ENCODE assay signal across 10 mouse cellular contexts in the genomic region with DNA sequence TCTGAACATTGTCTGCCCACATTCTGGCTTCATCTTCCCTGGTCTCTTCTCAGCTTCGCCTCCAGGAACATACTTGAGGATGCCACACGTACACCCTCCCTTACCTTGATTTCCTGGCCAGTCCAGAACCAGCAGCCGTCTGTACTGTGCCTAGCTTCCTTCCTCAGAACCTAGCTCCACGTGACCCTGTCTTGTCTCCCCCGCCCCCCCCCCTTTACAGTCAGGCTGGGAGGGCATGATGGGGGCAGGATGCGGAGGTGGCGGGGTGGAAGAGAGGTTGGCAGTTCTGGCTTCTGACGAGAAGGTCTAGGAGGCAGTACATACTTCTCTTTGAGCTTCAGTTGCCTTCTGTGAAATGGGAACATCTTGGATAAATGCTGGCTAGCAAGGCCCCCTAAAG. TPM values are rescaled to one million over a fixed set of nuclear protein-coding genes. Genes with fewer than 3 reads are reported as not detected.
DNase-seq lines count a peak whose midpoint lies in the region; ATAC-seq and TF ChIP-seq lines count a peak whose summit lies in the region.
"Had no signal": no experiment of that assay in that cellular context is flagged by ENCODE, and none has a peak within 500 bp of the region (broad histone marks: within the 10 kb centered on the region; RNA-seq: fewer than 3 reads in every experiment).

A gene (minus strand): TSS at position 167 of the 400 bp plus-strand sequence.

- no peak within 1 kb of the TSS for H3K9ac ChIP-seq in intestine, postnatal 0 days (ENCODE audit: low read depth, low read length)
- H3K9ac ChIP-seq in midbrain, postnatal 0 days (replicated peaks; ENCODE audit: low read length, poor library complexity, severe bottlenecking), result no peak within 1 kb of the TSS

- H3K9me3 ChIP-seq in E14TG2a.4 (ENCODE audit: low read length), result no peaks in the 10 kb centered on the region
- H3K9me3 ChIP-seq in intestine, postnatal 0 days (ENCODE audit: control insufficient read depth), result no peaks in the 10 kb centered on the region
- no peaks in the 10 kb centered on the region for H3K9me3 ChIP-seq in midbrain, postnatal 0 days (ENCODE audit: low read length)

- H3K27me3 ChIP-seq in E14TG2a.4 (ENCODE audit: insufficient read depth, low read length), result peaks cover 35% of the 10 kb centered on the region
- peaks cover 4% of the 10 kb centered on the region for H3K27me3 ChIP-seq in intestine, postnatal 0 days (replicated peaks; ENCODE audit: control insufficient read depth, insufficient read depth, low read length)
- H3K27me3 ChIP-seq in small intestine, adult 2 months (ENCODE audit: control insufficient read depth, insufficient read depth, low read length), result no peaks in the 10 kb centered on the region
- peaks cover 11% of the 10 kb centered on the region for H3K27me3 ChIP-seq in midbrain, postnatal 0 days (ENCODE audit: insufficient read depth, low read length)

- no peak for TF ChIP-seq POLR2A in small intestine, adult 2 months (IDR thresholded peaks at IDR 0.05; ENCODE audit: low read depth, low read length)

- H3K4me1 ChIP-seq in E14TG2a.4 (replicated peaks; ENCODE audit: low read depth, low read length), result peaks cover 10% of the 10 kb centered on the region
- H3K4me1 ChIP-seq in intestine, postnatal 0 days (replicated peaks; ENCODE audit: control insufficient read depth, insufficient read depth, low read length), result no peaks in the 10 kb centered on the region
- 0 out of 2 replicates have a peak, but pooled peaks cover 3% of the 10 kb centered on the region for H3K4me1 ChIP-seq in small intestine, adult 2 months (ENCODE audit: control insufficient read depth, insufficient read depth, insufficient read length, low read length)
- no peaks in the 10 kb centered on the region for H3K4me1 ChIP-seq in midbrain, postnatal 0 days (ENCODE audit: insufficient read depth, low read length)

- no peaks in the 10 kb centered on the region for H3K36me3 ChIP-seq in E14TG2a.4 (ENCODE audit: insufficient read depth, low read length)
- no peaks in the 10 kb centered on the region for H3K36me3 ChIP-seq in intestine, postnatal 0 days (ENCODE audit: control insufficient read depth, insufficient read depth)
- no peaks in the 10 kb centered on the region for H3K36me3 ChIP-seq in small intestine, adult 2 months (ENCODE audit: control insufficient read depth, insufficient read depth, low read length)
- H3K36me3 ChIP-seq in midbrain, postnatal 0 days (ENCODE audit: insufficient read depth, low read length), result no peaks in the 10 kb centered on the region

- no peak for TF ChIP-seq CTCF in gastrocnemius, adult 2 months (IDR thresholded peaks at IDR 0.05)
- no peak for TF ChIP-seq CTCF in E14TG2a.4 (conservative IDR thresholded peaks at IDR 0.05; ENCODE audit: low read length)
- no peak for TF ChIP-seq CTCF in intestine, postnatal 0 days (IDR thresholded peaks at IDR 0.05; ENCODE audit: low read depth)
- TF ChIP-seq CTCF in small intestine, adult 2 months (IDR thresholded peaks at IDR 0.05; ENCODE audit: extremely low read depth, insufficient read length, insufficient replicate concordance, low read depth, low read length), result no peak
- no peak for TF ChIP-seq CTCF in midbrain, postnatal 0 days (IDR thresholded peaks at IDR 0.05)

- H3K27ac ChIP-seq in gastrocnemius, adult 2 months, result no peak within 1 kb of the TSS
- H3K27ac ChIP-seq in intestine, postnatal 0 days (ENCODE audit: low read depth, low read length), result no peak within 1 kb of the TSS
- peak within 1 kb of the TSS; percentile 63 for H3K27ac ChIP-seq in small intestine, adult 2 months (ENCODE audit: insufficient read depth, low read depth, low read length)
- no peak within 1 kb of the TSS for H3K27ac ChIP-seq in midbrain, postnatal 0 days (ENCODE audit: low read depth, low read length)

- WGBS in intestine, postnatal 0 days, result 60% methylated on average over 8 of the region's 8 CpGs
- 61% methylated on average over 8 of the region's 8 CpGs for WGBS in small intestine, adult 2 months
- 78% methylated on average over 8 of the region's 8 CpGs for WGBS in midbrain, postnatal 0 days

- no peak within 1 kb of the TSS for H3K4me2 ChIP-seq in intestine, postnatal 0 days (replicated peaks; ENCODE audit: low read depth)
- H3K4me2 ChIP-seq in midbrain, postnatal 0 days (ENCODE audit: low read depth, low read length, poor library complexity, severe bottlenecking), result no peak within 1 kb of the TSS

- no peak for DNase-seq in gastrocnemius, adult 2 months
- no peak for DNase-seq in gastrocnemius, adult 8-10 months (ENCODE audit: low spot score in 2 of 2)
- no peak for DNase-seq in retina, embryonic 14.5 days (ENCODE audit: low spot score)
- DNase-seq in cerebellum, adult 11 months, result no peak
- DNase-seq in midbrain, postnatal 0 days (ENCODE audit: low spot score), result no peak
- DNase-seq: adrenal gland, adult 2 months had no signal

- intact Hi-C loops in gastrocnemius, adult 2 months (cut with DNase I), result no loop called here

- ATAC-seq in intestine, postnatal 0 days, result no peak
- ATAC-seq in midbrain, postnatal 0 days (ENCODE audit: low FRiP score), result no peak

- peak within 1 kb of the TSS; percentile 2 for H3K4me3 ChIP-seq in gastrocnemius, adult 2 months
- H3K4me3 ChIP-seq in E14TG2a.4 (replicated peaks; ENCODE audit: low read length), result peak within 1 kb of the TSS; percentile 57
- H3K4me3 ChIP-seq in intestine, postnatal 0 days (ENCODE audit: low read depth, low read length), result peak within 1 kb of the TSS; percentile 5; the same call in 1 of the 2 replicates
- peak within 1 kb of the TSS; percentile 68 for H3K4me3 ChIP-seq in small intestine, adult 2 months (ENCODE audit: low read depth, low read length)
- H3K4me3 ChIP-seq in midbrain, postnatal 0 days (ENCODE audit: low read depth, low read length), result no peak within 1 kb of the TSS
- H3K4me3 ChIP-seq: myocyte had no signal

RNA-seq across cellular contexts. Expression of the gene that starts here (rescaled TPM):
- total RNA-seq in gastrocnemius, adult 2 months (2021), result under 1 TPM; 0.06 to 0.31 TPM
- not detected for total RNA-seq in gastrocnemius, adult 8-10 months (2022)
- 1.1 TPM in 2 replicates for polyA plus RNA-seq in intestine, postnatal 0 days (2015; fragmentation: Nextera tagmentation; extraction: Ambion mirVana)
- polyA plus RNA-seq in small intestine, adult 2 months (2012; rRNA removed), result 10.3 and 16.0 TPM in 2 replicates
- 3.8 and 4.6 TPM in 2 replicates for total RNA-seq in midbrain, postnatal 0 days (2014; rRNA removed)
- polyA plus RNA-seq in midbrain, postnatal 0 days (2015; fragmentation: Nextera tagmentation; extraction: Ambion mirVana), result 0.63 and 0.80 TPM in 2 replicates
- polyA plus RNA-seq: myocyte had no signal
